Mouse (Mus musculus) testis, adult 2 months (tissue): ENCODE measurements at regions not wholly inside any gene's neighbourhood (a gene's known extent, or its start where the extent isn't known, plus 50 kb on each side); places are given as distances from the start of the nearest gene placed in this dataset.

Experiments
- CTCF ChIP-seq: fragments of 200-500 bp; IDR thresholded peaks from 2 replicates; pipeline ENCODE4 v1.5.1; 2012; ENCODE audit warnings: low read depth, mild to moderate bottlenecking, inconsistent platforms, low read length, moderate library complexity; ENCODE audit not compliant: control insufficient read depth, insufficient read depth, insufficient replicate concordance
- POLR2A ChIP-seq: fragments of 200-500 bp; IDR thresholded peaks from 2 replicates; pipeline ENCODE4 v1.6.1; 2012; ENCODE audit warnings: low read depth, mild to moderate bottlenecking, inconsistent platforms, low read length, moderate library complexity; ENCODE audit not compliant: control insufficient read depth

DNA sequence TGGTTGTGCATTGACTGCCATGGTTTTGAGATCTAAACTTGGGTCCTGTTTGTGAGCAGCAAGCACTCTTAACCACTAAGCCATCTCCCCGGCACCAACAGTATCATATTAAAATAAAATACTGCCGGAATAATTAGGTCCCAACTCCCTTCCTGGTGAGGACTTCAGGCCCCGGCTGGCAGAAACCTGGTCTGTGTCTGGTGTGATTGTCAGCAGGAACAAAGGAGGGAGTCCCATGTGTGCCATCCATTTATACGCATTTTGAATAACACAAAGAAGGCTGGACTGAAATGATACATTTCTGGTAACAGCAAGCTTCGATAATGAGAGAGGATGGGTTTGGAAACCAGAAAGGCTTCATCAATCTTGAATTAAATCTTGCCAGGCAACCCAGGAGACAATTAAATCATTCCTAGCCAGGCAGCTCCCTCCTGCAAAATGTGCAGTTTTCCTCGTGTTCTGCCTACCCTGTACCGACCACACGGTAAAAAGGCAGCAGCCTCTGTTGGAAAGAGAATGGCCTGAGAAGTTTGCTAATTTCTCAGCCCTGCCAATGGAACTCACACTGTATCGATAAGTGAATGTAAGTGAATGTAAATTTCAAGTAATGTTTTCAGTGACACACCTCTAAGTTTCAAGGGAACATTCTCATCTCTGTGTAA is 80.5 kb upstream of the Zwint start:
- TF ChIP-seq CTCF = no peak
- TF ChIP-seq POLR2A = no peak
